Mouse (Mus musculus): ENCODE measurements at regions not wholly inside any gene's neighbourhood (a gene's known extent, or its start where the extent isn't known, plus 50 kb on each side); places are given as distances from the start of the nearest gene placed in this dataset.

DNA sequence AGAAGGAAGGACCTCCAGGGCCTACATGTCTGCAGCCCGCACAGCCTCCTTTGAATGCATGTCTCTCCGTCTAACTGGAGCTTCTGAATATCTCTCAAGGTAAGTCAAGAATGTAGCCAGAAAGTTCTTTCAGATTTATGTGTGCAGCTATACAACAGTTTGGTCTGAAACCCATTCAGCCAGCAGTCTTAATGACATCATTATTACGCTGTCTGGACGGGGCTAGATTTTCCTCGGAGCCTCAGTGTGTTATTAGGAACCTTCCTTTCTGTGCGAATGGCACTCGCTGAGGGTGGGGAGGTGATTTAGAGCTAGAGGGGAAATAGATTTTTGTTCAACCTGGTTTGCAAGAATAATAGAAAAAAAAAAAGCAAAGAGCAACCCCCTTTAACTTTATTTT, 116.9 kb upstream of the Rnf219 start:
- TF ChIP-seq POLR2A (IDR thresholded peaks at IDR 0.05; ENCODE audit: low read depth, low read length) (no peak), CTCF (conservative IDR thresholded peaks at IDR 0.05; ENCODE audit: insufficient read depth, insufficient read length, low read depth, low read length) (no peak)
